Mouse (Mus musculus) lung, adult 2 months (tissue): ENCODE data around the gene Ccdc9. TPM values are rescaled to one million over a fixed set of nuclear protein-coding genes. Genes with fewer than 3 reads are reported as not detected.
A peak's percentile ranks its signal among the peaks of the same experiment; 100 is the strongest.

Experiments
- DNase-seq: peaks from one replicate; pipeline ENCODE4 v3.0.0; 2022
- H3K4me1 ChIP-seq: fragments of 200-500 bp; 2 replicates; pipeline ENCODE4 v1.6.1; 2011; ENCODE audit warnings: low read length; ENCODE audit not compliant: control insufficient read depth, insufficient read depth
- H3K4me3 ChIP-seq: fragments of 200-500 bp; replicated peaks from 2 replicates; pipeline ENCODE3; 2011; ENCODE audit warnings: low read depth, mild to moderate bottlenecking, control low read depth, low read length; ENCODE audit errors: extremely low read depth
- CTCF ChIP-seq: fragments of 200-500 bp; IDR thresholded peaks from 2 replicates; pipeline ENCODE4 v1.5.1; 2011; ENCODE audit warnings: mild to moderate bottlenecking, low read length, control low read depth; ENCODE audit not compliant: insufficient read depth
- POLR2A ChIP-seq: fragments of 200-500 bp; IDR thresholded peaks from 2 replicates; pipeline ENCODE4 v1.6.1; 2011; ENCODE audit warnings: low read depth, mild to moderate bottlenecking, control low read depth, low read length, borderline replicate concordance; ENCODE audit errors: extremely low read depth
- WGBS: fragments of 180-500 bp; shearing (Covaris S2); methylation state at CpG from one replicate; pipeline ENCODE4 v1.1.7; 2018; 5-methylcytosine and 5-hydroxymethylcytosine counted together
- polyA plus RNA-seq: library from polyadenylated mRNA; depleted of rRNA; stranded (reverse); fragments of >200 nt; gene quantifications from 2 replicates; pipeline ENCODE4 v1.2.3, GENCODE M21; 2012; rRNA removed

Gene Ccdc9
- polyA plus RNA-seq, 1 experiment: 47.3 TPM

DNA sequence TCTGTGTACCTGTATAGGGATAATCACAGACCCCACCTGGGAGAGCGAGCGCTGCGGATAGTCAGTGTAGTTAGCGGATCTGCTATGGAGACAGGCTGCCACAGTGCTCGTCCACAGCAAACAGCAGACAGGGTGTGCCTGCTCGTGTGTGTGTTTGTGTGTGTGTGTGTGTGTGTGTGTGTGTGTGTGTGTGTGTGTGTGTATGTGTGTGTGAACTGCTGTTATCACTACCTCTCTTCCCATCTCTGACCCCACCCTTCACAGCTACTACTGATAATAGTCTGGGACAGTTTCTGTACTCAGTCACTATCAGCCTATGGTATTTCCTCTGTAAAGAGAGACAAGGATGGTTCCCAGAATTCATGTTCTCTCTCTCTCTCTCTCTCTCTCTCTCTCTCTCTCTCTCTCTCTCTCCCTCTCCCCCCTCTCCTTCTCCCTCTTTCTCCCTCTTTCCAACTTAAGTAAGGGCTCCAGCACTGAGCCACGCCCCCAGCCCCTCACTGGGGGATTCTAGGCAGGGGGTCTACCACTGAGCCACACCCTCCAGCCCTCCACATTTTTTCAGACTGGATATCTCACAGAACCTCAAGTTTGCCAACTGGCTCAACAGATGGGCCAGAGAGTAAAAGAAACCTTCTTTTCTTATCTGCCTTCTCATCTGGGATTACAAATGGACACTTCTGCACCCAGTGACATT is 46.2 kb downstream of the Ccdc9 start:
- TF ChIP-seq CTCF (no peak), POLR2A (no peak)
- no peak overlapping the region for H3K4me3 ChIP-seq
- no peak for DNase-seq
- H3K4me1 ChIP-seq: peaks cover 3% of the 10 kb centered on the region; the same call in 1 of the 2 replicates
- WGBS: 62% methylated on average over 7 of the region's 7 CpGs

DNA sequence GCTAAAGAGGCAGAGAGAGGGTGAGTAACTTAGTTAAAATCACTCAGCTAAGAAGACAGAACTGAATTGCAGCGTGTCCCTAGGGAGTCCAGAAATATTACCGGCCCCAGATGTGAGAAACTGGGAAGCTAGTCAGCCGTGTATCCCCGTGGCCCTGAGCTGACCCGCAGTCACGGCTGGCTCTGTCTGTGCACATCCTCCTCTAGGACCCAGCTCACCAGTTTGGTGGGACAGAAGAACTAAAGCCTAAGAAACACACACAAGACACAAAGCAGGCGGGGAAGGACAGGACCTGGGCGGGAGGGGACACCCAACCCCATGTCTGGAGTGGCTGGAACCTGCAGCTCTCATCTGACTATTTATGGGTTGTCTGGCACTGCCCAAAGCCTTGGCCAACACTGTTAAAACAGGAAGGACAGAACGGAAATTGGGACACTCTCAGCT is 47.0 kb downstream of the Ccdc9 start:
- Histone ChIP-seq H3K4me1 (peaks cover 3% of the 10 kb centered on the region; the same call in 1 of the 2 replicates), H3K4me3 (no peak overlapping the region)
- peak; percentile 41 for DNase-seq
- TF ChIP-seq CTCF (no peak), POLR2A (no peak)
- 26% methylated on average over 9 of the region's 9 CpGs for WGBS

DNA sequence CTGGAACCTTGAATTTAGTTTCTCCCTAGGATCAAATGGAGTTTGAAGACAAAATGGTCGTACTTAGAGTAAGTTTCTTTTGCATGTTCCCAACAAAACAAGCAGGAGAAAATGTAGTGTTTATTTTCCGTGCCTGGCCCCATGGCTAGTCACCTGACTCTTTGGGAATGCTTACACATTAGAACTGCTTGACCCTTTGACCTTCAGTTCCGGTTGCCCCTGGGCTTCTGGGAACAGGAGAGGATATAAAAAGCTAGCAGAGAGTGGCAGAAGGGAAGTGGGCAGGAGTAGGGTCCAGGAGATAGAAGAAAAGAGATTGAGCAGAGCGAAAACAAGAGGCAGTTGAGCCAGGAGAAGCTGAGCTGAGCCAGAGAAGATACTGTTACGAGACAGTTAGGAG is 56.7 kb downstream of the Ccdc9 start:
- TF ChIP-seq POLR2A: no peak
- TF ChIP-seq CTCF: no peak
- H3K4me3 ChIP-seq: no peak overlapping the region
- DNase-seq: no peak
- H3K4me1 ChIP-seq: peaks cover 9% of the 10 kb centered on the region
- 34% methylated on average over 5 of the region's 5 CpGs for WGBS

Other genes with a start within 250 kb of the Ccdc9 start
- 19.0 and 21.2 TPM in 2 replicates for gene Bicra, start 238.9 kb downstream of the Ccdc9 start, polyA plus RNA-seq
- gene Zfp541, start 225.0 kb downstream of the Ccdc9 start, polyA plus RNA-seq: 0.02 and 0.04 TPM in 2 replicates
- gene Napa, start 188.3 kb downstream of the Ccdc9 start, polyA plus RNA-seq: 144 and 157 TPM in 2 replicates
- gene Kptn, start 166.9 kb downstream of the Ccdc9 start, polyA plus RNA-seq: 25.5 and 28.3 TPM in 2 replicates
- gene Slc8a2, start 157.0 kb downstream of the Ccdc9 start, polyA plus RNA-seq: 0.85 TPM in 2 replicates
- 19.4 and 23.4 TPM in 2 replicates for gene Meis3, start 111.7 kb downstream of the Ccdc9 start, polyA plus RNA-seq
- gene Dhx34, start 64.8 kb downstream of the Ccdc9 start, polyA plus RNA-seq: 28.4 and 39.4 TPM in 2 replicates
- gene C5ar2, start 42.6 kb downstream of the Ccdc9 start, polyA plus RNA-seq: 2.3 and 3.2 TPM in 2 replicates
- gene C5ar1, start 27.3 kb downstream of the Ccdc9 start, polyA plus RNA-seq: 36.1 and 39.2 TPM in 2 replicates
- gene Inafm1, start 13.2 kb downstream of the Ccdc9 start, polyA plus RNA-seq: 54.0 and 76.4 TPM in 2 replicates
- gene Bbc3, start 21.6 kb upstream of the Ccdc9 start, polyA plus RNA-seq: 31.8 and 48.2 TPM in 2 replicates
- 20.7 and 31.0 TPM in 2 replicates for gene Sae1, start 101.0 kb upstream of the Ccdc9 start, polyA plus RNA-seq
- gene Zc3h4, start 114.1 kb upstream of the Ccdc9 start, polyA plus RNA-seq: 44.9 and 45.9 TPM in 2 replicates
- 129 and 205 TPM in 2 replicates for gene Tmem160, start 166.0 kb upstream of the Ccdc9 start, polyA plus RNA-seq
- gene Npas1, start 190.9 kb upstream of the Ccdc9 start, polyA plus RNA-seq: not detected in 2 replicates